Mouse (Mus musculus) NIH3T3 (cell line): ENCODE measurements around the gene Wnt7b.

ENCODE experiments used
- DNase-seq: peaks from one replicate; pipeline ENCODE4 v3.0.0-alpha.2; 2012; ENCODE audit warnings: low read depth

Gene Wnt7b

DNA sequence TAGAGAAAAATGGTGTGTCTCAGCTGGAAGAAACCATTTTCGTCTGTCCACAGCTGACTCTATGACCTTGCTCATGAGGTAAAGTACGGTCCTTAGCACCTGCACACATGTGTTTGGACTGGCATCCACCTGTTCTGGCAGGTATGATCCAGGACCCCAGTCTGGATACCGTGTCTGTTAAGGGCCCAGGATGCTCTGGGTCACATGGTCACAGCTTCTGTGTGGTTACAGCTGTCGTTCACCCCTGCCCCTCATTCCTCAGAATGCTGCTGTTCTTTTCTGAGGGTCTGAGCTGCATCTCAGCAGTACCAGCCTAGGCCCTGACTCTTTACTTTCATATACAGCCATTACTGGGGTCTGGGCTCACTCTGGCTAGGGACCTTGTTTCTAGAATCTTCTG, 18.9 kb upstream of the Wnt7b start:
- DNase-seq: no peak

DNA sequence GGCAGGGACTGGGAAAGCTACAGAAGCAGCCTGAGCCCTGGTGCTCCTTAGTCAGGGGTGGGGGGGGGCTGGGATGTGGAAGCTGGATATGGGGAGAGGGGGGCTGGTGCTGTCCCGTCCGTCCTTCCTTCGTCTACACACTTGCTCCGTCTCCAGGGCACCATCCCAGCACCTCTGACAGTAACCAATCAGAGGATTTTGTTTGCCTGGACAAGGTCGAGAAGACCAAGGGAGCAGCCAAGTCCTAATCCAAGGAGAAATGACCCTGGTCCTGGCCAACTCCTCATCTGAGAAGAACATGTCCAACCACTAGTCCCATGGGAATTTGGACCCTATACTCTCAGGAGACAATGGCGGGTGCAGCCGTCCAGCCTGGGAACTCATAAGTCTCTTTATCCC, 18.4 kb upstream of the Wnt7b start:
- DNase-seq: no peak

- DNase-seq: peak; percentile 87
Observed at GRCm38 (mm10) chr15:85599887-85600695, 17.8 kb upstream of the Wnt7b start.

DNA sequence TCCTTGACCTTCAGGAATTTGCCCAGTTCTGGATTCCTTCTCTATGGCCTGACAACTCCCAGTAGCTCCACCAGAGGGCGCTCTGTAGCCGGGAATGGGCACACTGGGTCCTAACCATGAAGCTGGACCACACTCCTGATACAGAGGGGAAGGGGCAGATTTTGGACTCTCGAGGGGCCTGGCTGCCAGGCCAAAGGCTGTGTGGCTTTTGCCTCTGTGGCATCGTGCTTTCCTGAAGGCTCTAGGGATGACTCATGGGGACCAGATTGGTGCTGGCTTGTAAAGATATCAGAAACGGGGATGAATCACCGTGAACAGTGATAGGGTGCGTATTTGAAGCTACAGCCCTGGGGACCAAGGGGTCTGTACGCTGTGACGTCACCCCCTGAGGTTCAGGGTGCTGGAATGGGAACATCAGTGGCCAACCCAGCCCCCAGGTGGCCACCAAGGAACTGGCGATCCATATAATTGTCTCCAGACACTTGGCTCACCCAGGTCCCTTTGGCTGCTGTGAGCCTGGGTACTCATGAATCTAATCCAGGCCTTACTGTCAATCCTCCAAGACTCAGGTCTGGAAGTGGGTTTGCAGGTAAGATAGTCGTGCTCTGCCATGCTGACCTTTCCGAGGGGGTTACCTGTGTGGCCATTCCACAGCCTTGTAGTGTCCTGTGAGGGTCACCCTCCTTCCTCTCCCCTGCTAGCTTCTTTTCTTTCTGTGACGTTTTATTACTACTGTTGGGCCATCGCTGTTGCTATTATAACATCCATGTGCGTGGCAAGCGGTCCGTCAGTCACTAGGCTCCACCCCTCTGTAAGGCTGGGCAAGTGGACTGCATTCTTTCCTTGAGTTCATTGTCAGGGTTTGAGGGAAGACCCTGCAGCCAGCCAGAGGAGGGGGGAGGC, 17.0 kb upstream of the Wnt7b start:
- peak; percentile 82 for DNase-seq

GRCm38 (mm10) chr15:85598443-85598842, 16.2 kb upstream of the Wnt7b start:
- DNase-seq: no peak

DNA sequence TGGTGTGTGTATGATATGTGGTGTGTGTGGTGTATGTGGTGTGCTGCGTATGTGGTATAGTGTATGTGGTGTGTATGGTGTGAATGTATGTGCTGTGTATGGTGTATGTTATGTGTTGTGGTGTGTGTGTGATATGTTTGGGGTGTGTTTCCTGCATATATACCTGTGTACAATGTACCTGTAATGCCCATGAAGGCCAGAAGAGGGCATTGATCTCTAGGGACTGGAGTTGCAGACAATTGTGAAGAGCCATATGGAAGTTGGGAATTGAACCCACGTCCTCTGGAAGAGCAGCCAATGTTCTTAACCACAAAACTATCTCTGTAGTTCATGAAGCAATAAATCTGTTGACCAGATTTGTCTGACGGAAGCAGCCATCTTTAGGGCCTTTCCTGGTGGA, 15.1 kb upstream of the Wnt7b start:
- DNase-seq: peak; percentile 32

DNA sequence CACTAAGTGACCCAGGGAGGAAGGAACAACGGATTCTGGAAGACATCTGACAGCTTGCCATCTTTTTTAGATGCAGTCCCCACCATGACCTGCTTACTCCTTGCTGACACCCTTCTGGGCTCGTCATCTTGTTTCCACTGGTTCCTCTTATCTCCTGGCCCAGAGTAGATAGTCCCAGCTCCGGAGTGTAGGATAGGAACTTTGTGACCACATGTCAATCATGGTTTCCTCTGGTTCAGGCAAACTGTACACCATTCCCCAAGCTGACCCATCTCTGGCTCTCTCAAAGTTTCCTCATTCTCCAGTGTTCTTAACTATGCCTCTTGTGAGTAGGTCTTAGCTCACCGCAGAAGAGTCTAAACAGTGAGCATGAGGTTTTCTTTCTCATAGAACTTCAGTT, 10.4 kb upstream of the Wnt7b start:
- no peak for DNase-seq

DNA sequence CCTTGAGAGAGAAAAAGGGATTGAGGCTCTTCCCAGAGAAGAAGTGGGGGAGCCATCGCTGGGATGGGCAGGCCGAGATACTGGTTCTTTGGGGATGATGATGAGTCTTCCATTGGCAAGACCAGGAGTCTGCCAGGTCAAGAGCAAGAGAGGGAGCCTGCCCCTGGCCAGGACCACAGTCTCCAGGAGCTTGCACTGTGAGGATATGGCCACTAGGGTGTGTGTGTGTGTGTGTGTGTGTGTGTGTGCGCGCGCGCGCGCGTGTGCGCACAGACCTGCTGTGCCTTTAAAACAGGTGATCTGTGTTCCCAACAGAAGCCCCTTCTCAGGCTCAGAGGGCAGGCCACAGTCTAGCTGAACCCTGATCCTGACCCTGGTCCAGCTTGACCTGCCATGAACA, 8.6 kb upstream of the Wnt7b start:
- DNase-seq: no peak

DNA sequence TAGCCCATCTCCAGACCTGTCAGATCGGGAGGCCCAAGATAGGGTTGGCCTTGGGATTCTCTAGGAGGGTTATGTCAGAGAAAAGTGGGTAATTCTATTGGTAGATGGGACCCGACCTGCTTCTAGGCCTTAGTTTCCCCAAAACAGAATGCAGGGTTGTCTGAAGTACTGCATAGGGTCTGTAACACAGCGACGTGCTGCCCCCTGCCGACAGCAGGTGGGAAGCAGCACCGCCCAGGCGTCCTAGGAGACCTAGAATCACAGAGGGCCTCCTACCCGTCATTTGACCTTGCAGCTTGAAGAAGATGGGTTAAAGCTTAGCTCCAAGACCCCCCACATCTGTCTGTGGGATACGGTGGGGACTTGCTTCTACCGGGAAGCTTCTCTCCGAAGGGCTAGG, 1.2 kb upstream of the Wnt7b start:
- DNase-seq: peak; percentile 86

DNA sequence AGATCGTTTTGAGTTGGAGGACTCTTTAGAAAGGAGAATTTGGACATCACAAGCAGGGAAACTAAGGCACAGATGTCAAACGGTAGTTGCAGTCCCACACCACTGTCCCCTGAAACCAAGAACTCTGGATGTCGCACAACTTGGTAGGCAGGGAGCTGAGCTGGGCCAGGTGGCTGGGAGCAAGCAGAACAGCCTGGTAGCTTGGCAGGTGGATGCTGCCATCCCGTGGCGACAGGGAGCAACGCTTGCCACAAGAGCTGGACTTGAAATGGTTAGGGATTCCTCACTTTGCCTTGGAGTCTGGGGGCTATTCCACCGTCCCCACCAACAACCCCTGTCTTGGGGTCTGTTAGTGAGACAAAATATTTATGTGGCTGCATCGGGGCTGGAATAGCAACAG, 751 bp upstream of the Wnt7b start:
- peak; percentile 85 for DNase-seq

- no peak for DNase-seq
Observed at GRCm38 (mm10) chr15:85581563-85582064, 659 bp downstream of the Wnt7b start.

DNA sequence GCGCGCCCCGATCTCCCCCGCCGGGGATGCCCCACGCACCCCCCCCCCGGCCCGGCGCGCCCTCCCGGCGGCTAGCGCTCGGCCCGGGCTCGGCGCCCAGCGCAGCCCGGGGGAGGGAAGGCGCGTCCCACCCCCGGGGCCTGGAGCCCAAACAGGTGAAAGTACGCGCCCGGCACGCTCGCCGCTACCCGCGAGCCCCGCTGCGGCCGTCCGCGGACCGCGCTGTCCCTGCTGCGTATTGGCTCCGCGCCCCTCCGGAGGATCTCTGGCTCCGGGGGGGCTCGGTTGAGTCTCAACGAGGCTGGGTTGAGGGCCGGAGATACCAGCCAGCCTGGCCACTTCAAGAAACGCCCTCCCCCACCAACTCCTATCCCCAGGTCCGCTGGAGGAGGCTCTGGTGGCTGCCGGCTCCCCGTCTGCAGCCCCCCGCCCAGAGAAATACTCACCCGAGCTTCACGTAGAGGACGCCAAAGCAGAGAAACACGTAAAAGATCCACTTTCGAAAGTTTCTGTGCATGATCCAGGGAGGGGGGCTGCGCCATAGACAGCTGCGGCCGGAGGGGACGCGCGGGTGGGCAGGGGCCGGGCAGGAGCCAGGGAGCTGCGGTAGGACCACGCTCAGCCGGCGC, 1.2 kb downstream of the Wnt7b start:
- no peak for DNase-seq

- DNase-seq: no peak
Observed at GRCm38 (mm10) chr15:85580483-85580882, 1.8 kb downstream of the Wnt7b start.

DNA sequence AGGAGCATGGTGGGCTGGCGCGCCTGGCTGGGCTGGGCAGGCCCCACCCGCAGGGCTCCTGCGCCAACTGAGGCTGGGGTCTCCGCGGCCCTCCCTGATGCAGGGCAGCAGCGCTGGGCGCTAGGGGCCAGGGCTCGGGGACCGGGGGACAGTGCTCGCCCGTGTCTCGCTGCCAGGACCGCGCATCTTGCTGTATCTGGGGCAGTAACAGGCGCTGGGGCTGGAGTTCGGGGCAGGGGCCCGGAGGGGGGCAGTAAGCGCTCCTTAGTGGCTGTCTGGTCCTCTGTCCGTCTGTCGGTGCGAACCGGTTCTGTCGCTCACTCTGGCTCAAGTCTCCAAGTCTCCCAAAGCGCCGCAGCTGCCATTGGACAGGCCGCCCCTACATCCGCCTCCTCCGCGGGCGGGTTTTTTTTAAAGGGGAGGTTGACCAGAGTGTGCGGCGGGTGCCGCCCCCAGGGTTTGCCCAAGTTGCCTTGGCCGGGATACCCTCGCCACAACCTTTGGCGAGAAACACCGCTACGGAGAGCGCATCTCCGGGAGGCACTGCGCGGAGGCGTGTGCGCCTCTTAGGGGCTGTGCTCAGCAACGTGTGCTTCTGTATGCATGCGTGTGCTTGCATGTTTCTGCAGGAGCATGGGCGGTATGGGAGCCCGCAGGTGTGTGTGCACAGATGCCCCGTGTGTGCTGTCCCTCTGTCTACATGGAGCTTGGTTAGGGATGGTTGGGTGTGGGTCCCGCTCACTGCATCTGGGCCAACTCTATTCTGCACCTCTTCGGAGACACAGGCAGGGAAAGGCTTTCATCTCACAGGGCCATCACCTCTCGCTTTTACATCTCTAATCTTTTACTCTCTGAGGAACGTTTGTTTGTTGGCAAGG, 4.5 kb downstream of the Wnt7b start:
- no peak for DNase-seq

GRCm38 (mm10) chr15:85576511-85577440, 5.5 kb downstream of the Wnt7b start:
- DNase-seq: no peak

GRCm38 (mm10) chr15:85576110-85576509, 6.2 kb downstream of the Wnt7b start:
- no peak for DNase-seq

- DNase-seq: peak; percentile 52
Observed at GRCm38 (mm10) chr15:85574558-85574957, 7.7 kb downstream of the Wnt7b start.

- DNase-seq: no peak
Observed at GRCm38 (mm10) chr15:85574086-85574485, 8.2 kb downstream of the Wnt7b start.

DNA sequence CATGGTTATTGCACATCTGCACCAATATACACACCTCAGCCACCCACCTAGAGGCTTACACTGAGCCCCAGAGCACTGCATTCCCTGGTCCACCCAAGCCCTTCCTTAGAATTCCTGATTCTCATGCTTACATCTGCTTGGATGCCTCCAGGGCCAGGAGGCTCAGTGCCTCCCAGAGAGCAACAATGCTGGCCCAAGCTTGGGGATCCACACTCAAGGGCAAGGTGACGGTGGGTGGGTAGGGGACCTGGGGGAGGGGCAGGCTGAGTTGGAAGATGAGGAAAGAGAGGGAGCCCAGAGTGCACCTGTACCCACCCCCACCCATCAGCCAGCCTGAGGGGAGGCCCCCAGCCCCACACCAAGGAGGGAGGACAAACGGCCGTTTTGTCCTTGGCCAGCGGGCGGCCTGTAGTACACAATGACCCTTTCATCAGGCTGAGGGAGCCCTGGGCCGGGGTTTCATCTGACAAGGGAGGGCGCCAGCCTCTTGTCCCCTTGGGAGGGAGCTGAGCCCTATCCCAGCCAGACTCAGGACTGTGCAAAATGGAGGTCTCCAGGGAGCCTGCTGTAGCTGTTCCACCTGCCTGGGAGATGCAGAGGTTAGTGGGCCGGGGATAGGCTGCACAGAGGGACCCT, 9.5 kb downstream of the Wnt7b start:
- no peak for DNase-seq
